Mouse (Mus musculus) megakaryocyte, embryonic 14.5 days (primary cell): ENCODE results near the gene Krt34. TPM values are rescaled to one million over a fixed set of nuclear protein-coding genes. Genes with fewer than 3 reads are reported as not detected.

ENCODE experiments used
- H3K27me3 ChIP-seq: replicated peaks from 2 replicates; pipeline ENCODE3; 2012; ENCODE audit warnings: inconsistent platforms
- H3K36me3 ChIP-seq: replicated peaks from 2 replicates; pipeline ENCODE3; 2012; ENCODE audit warnings: low read length, inconsistent platforms, mixed read lengths
- H3K4me1 ChIP-seq: 2 replicates; pipeline ENCODE4 v1.6.1; 2012; ENCODE audit warnings: inconsistent platforms
- H3K4me3 ChIP-seq: replicated peaks from 2 replicates; pipeline ENCODE3; 2012; ENCODE audit warnings: moderate library complexity, mild to moderate bottlenecking, inconsistent platforms
- H3K9me3 ChIP-seq: 2 replicates; pipeline ENCODE4 v1.6.1; 2012; ENCODE audit warnings: inconsistent platforms
- FLI1 ChIP-seq: IDR thresholded peaks from 2 replicates; pipeline ENCODE4 v1.6.1; 2012; ENCODE audit warnings: low read length, inconsistent platforms, mixed read lengths
- GATA1 ChIP-seq: IDR thresholded peaks from 3 replicates; pipeline ENCODE4 v1.6.1; 2012; ENCODE audit warnings: mixed read lengths, low read length, inconsistent platforms, borderline replicate concordance
- polyA plus RNA-seq: library from polyadenylated mRNA; stranded (reverse); fragments of >175 nt; gene quantifications from 2 replicates; pipeline ENCODE4 v1.2.3, GENCODE M21; 2012; ENCODE audit warnings: low replicate concordance; ENCODE audit not compliant: insufficient read depth

Gene Krt34
- polyA plus RNA-seq, 1 experiment, result not detected

DNA sequence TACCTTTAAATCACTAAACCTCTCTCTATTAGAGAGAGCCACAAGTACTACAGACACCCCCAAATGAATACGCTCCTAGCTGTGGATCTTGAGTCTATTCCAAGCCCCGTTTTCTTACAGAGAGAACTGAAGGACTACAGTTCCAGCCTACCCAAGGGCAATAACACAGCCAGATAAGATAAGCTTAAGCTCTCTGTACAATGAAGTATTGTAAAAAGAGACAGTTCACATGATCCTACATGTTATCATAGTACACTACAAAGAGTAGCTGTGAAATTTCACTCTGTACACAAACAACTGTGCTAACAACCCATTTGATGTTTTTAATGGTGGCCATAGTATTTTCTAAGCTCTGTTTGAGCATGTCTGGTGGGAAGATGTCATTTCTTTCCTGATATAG, 5.8 kb upstream of the Krt34 start:
- H3K36me3 ChIP-seq, result no peaks in the 10 kb centered on the region
- H3K27me3 ChIP-seq, result no peaks in the 10 kb centered on the region
- no peaks in the 10 kb centered on the region for H3K4me1 ChIP-seq
- H3K9me3 ChIP-seq, result 0 out of 2 replicates have a peak, but pooled peaks cover 3% of the 10 kb centered on the region
- H3K4me3 ChIP-seq, result no peak overlapping the region
- TF ChIP-seq FLI1, result no peak
- no peak for TF ChIP-seq GATA1

DNA sequence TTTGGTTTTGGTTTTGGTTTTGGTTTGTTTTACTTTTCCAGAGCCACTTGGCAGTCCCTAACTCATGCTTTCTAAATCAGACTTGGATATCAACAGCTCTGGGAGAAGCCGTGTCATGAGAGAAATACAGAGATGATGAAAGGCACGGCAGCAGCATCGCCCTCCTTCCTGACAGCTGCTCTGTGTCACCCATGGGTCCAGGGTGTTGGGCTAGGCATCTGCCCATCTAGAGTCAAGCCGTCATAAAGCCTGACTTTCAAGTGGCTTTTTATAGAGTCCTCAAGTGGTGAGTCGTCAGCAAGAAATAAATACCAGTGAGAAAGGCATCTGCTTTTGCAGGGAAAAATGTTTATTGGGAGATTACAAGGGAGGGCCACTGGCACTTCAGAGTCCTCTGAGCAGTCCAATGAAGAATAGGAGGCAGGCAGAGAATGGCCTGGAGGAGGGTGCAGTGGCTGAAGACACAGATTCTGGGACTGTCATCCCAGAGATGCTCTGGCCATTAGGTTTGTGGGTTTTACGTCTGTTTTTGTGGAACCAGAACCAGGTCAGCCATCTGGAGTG, 5.0 kb upstream of the Krt34 start:
- no peak overlapping the region for H3K4me3 ChIP-seq
- no peak for TF ChIP-seq GATA1
- no peak for TF ChIP-seq FLI1
- H3K9me3 ChIP-seq, result 0 out of 2 replicates have a peak, but pooled peaks cover 3% of the 10 kb centered on the region
- H3K36me3 ChIP-seq, result no peaks in the 10 kb centered on the region
- no peaks in the 10 kb centered on the region for H3K27me3 ChIP-seq
- no peaks in the 10 kb centered on the region for H3K4me1 ChIP-seq

DNA sequence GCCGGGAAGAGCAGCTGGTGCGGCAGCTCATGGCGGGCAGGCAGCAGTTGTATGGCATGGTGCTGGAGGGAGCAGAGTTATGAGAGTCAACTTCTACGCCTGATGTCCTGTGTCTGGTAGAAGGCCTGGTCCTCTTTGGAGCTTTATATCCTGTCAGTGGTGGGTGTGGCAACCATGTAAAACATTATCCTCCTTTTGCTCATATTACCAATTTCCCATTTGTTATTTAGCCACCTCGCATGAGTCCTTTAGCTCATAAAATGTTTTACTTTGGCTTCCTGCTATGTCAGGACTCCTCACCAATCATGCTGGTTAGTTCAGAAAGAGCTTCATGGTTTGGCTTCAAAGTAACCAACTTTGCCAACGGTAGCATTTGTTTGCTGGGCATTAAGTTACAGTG, 11.6 kb downstream of the Krt34 start, which contains the start of gene Krt33b:
TSS of gene Krt33b (minus strand) at position 101 of the 400 bp plus-strand sequence.
- peaks cover 2% of the 10 kb centered on the region for H3K27me3 ChIP-seq
- H3K36me3 ChIP-seq, result no peaks in the 10 kb centered on the region
- H3K9me3 ChIP-seq, result no peaks in the 10 kb centered on the region
- H3K4me3 ChIP-seq, result no peak within 1 kb of the TSS
- H3K4me1 ChIP-seq, result no peaks in the 10 kb centered on the region
- TF ChIP-seq GATA1 (no peak), FLI1 (no peak)

DNA sequence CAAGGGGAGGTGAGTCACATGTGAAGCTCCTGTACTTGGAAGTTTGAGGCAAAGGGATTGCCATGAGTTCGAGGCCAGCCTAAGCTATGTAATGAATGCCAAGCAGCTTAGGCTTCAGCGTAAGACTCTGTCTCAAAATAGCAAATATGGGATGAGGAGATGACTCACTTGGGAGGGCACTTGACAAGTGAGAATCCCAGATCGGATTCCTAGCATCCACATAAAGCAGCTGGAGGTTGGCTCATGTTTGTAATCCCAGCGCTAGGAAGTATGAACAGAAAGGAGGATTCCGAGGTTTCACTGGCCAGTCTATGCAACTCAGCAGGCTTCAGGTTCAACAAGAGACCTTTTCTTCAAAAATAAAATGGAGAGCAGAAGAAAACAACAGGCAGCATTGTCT, 19.9 kb downstream of the Krt34 start:
- H3K4me3 ChIP-seq, result no peak overlapping the region
- H3K9me3 ChIP-seq, result no peaks in the 10 kb centered on the region
- no peaks in the 10 kb centered on the region for H3K36me3 ChIP-seq
- no peaks in the 10 kb centered on the region for H3K4me1 ChIP-seq
- H3K27me3 ChIP-seq, result no peaks in the 10 kb centered on the region
- TF ChIP-seq FLI1 (no peak), GATA1 (no peak)

DNA sequence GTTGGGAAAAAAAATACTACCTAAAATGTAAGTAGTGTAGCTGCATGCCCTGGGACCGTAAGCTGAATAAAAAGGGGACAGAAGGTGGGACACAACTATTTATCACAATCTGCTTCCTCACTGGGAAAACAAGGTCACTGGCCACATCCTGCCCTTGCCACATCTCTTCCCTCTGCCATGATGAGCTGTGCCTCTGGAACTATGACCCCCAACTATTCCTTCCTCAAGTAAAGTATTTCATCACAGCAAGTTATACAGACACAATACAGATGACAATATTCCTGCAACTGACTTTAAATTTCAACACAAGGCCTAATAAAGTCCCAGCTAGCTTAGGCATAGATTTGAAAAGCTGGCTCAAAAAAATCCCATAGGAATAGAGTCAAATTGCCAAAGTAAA, 21.9 kb downstream of the Krt34 start:
- Histone ChIP-seq H3K4me1 (no peaks in the 10 kb centered on the region), H3K9me3 (no peaks in the 10 kb centered on the region), H3K27me3 (no peaks in the 10 kb centered on the region), H3K4me3 (no peak overlapping the region), H3K36me3 (no peaks in the 10 kb centered on the region)
- TF ChIP-seq GATA1, result no peak
- no peak for TF ChIP-seq FLI1

DNA sequence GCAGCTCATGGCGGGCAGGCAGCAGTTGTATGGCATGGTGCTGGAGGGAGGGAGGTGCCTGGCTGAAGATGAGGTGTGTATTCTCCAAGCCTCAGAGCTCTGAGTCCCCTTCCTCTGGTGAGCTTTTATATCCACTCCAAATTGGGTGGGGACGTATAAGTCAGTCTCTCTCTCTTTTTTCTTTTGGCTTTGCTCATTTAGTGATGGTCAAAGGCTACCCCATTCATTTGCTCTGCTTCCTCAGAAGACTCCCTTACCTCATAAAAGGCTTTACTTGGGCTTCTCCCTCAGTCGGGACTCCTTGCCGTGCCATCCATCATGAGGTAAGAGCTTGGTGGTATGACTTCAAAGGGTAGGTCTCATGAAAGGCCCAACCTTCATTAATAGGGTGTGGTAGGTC, 25.2 kb downstream of the Krt34 start, which contains the start of gene Krt33a:
TSS of gene Krt33a (minus strand) at position 101 of the 400 bp plus-strand sequence.
- H3K4me3 ChIP-seq, result no peak within 1 kb of the TSS
- no peaks in the 10 kb centered on the region for H3K9me3 ChIP-seq
- TF ChIP-seq GATA1 (no peak), FLI1 (no peak)
- no peaks in the 10 kb centered on the region for H3K36me3 ChIP-seq
- no peaks in the 10 kb centered on the region for H3K27me3 ChIP-seq
- H3K4me1 ChIP-seq, result no peaks in the 10 kb centered on the region

DNA sequence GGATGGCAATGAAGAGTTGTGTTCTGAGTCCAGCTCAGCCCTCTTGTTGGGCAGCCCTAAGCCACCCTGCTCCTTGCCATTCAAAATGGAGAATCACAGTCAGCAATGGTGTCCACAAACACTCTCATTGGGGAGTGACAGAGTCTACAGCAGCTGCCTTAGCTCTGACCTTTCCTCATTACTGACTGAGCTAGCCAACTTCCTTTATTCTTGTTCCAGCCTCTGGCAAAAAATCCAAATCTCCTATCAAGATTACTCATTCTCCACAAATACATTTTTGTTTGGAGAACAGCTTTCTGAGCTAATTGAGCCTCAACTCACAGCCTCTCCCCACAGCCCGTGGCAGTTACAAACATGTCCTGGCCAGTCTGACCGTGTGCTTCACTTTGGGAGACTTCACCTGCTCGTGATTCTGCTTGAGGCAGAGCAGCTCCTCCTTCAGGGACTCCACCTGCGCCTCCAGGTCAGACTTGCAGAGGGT, 27.6 kb downstream of the Krt34 start:
- Histone ChIP-seq H3K9me3 (no peaks in the 10 kb centered on the region), H3K4me1 (no peaks in the 10 kb centered on the region), H3K36me3 (no peaks in the 10 kb centered on the region), H3K4me3 (no peak overlapping the region), H3K27me3 (no peaks in the 10 kb centered on the region)
- no peak for TF ChIP-seq GATA1
- TF ChIP-seq FLI1, result no peak

DNA sequence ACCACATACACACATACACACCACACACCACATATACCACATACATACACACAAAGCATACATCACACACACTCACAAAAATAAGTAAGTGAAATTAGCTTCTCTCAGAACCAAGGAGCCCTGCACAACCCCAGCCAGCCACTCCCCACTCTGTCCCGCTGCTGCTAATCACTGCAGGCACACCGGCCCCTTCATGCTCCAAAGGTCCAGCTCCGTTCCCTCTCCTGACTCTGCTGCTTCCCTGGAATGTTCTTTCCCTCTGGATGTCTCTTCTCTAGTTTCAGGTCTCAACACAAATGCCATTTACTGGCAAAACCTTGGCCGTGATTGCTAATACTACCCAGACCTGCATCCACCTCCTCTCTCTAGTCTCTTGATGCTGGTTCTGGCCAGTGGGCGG, 30.7 kb downstream of the Krt34 start:
- no peak overlapping the region for H3K4me3 ChIP-seq
- H3K4me1 ChIP-seq, result no peaks in the 10 kb centered on the region
- no peaks in the 10 kb centered on the region for H3K27me3 ChIP-seq
- no peaks in the 10 kb centered on the region for H3K36me3 ChIP-seq
- no peaks in the 10 kb centered on the region for H3K9me3 ChIP-seq
- TF ChIP-seq FLI1 (no peak), GATA1 (no peak)

DNA sequence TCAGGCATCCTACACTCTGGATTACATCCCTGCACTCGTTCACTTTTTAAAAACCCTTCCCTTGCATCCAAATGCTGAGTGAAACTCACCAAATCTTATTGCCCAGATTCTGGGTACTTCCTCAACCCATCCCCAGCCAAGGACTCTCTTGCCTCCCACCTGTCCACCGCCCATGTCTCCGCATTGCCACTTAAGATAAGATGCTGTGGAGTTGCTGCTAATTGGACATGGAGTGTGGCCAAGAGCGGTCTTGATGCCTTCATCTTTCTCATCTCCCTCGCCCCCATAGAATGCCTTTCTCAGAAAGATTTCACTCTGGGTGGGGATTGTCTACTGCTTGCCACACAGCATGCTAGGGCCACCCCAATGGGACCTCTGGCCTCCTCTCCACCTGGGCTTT, 33.0 kb downstream of the Krt34 start:
- no peaks in the 10 kb centered on the region for H3K36me3 ChIP-seq
- TF ChIP-seq GATA1 (no peak), FLI1 (no peak)
- H3K4me1 ChIP-seq, result no peaks in the 10 kb centered on the region
- no peak overlapping the region for H3K4me3 ChIP-seq
- H3K27me3 ChIP-seq, result no peaks in the 10 kb centered on the region
- H3K9me3 ChIP-seq, result no peaks in the 10 kb centered on the region

DNA sequence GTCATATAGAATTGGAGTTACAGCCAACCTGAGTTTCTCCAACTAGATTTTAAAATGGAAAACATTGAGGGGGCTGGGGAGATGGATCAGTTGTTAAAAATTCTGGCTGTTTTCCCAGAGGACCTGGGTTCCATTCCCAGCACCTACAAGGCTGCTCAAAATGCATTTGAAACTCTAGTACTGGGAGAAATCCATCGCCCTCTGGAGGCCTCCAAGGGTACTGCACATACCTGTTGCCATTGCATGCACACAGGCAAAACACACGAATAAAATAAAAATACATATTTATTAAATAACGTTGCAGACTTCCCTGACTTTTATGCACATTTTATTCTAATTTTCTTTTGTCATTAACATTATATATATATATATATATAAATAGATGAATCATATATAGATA, 34.7 kb downstream of the Krt34 start:
- H3K36me3 ChIP-seq, result no peaks in the 10 kb centered on the region
- H3K4me3 ChIP-seq, result no peak overlapping the region

More for the DNA sequence above, 34.7 kb downstream of the Krt34 start:
- H3K4me1 ChIP-seq, result no peaks in the 10 kb centered on the region
- peaks cover 3% of the 10 kb centered on the region; the same call in 1 of the 2 replicates for H3K9me3 ChIP-seq
- no peak for TF ChIP-seq GATA1
- no peak for TF ChIP-seq FLI1
- H3K27me3 ChIP-seq, result no peaks in the 10 kb centered on the region
